Mouse (Mus musculus): ENCODE results near the gene Tmem255b.

GRCm38 (mm10) chr8:13433130-13433529 is 1.9 kb upstream of the Tmem255b start:
- no peak for TF ChIP-seq CTCF (IDR thresholded peaks at IDR 0.05; ENCODE audit: low read depth)
- TF ChIP-seq EP300 (IDR thresholded peaks at IDR 0.05; ENCODE audit: low read depth) = no peak
